ENCODE assay signal across 24 mouse cellular contexts in genomic region chr3:132838656-132839417, GRCm38 (mm10).
"Had no signal": no experiment of that assay in that cellular context is flagged by ENCODE, and none has a peak within 500 bp of the region (broad histone marks: within the 10 kb centered on the region; RNA-seq: fewer than 3 reads in every experiment).

No protein-coding gene starts in this region.

- H3K4me2 ChIP-seq: heart, embryonic 11.5 days; heart, embryonic 12.5 days; heart, embryonic 13.5 days; heart, embryonic 15.5 days; hindbrain, embryonic 12.5 days; hindbrain, embryonic 13.5 days; hindbrain, embryonic 14.5 days; hindbrain, embryonic 15.5 days; intestine, embryonic 15.5 days; kidney, embryonic 15.5 days had no signal

- H3K9ac ChIP-seq: heart, embryonic 12.5 days; heart, embryonic 13.5 days; heart, embryonic 15.5 days; hindbrain, embryonic 12.5 days; hindbrain, embryonic 13.5 days; hindbrain, embryonic 14.5 days; hindbrain, embryonic 15.5 days; intestine, embryonic 15.5 days; kidney, embryonic 15.5 days had no signal

- H3K4me3 ChIP-seq: heart, embryonic 12.5 days; heart, embryonic 13.5 days; heart, embryonic 15.5 days; hindbrain, embryonic 10.5 days; hindbrain, embryonic 12.5 days; hindbrain, embryonic 13.5 days; hindbrain, embryonic 15.5 days; intestine, embryonic 15.5 days; kidney, embryonic 15.5 days; layer of hippocampus, adult 2 months; left cerebral cortex, adult 2 months had no signal

- H3K4me1 ChIP-seq: hindbrain, embryonic 10.5 days; hindbrain, embryonic 12.5 days; hindbrain, embryonic 13.5 days; hindbrain, embryonic 15.5 days; intestine, embryonic 15.5 days; kidney, embryonic 15.5 days had no signal

- DNase-seq: heart, postnatal 14 days; heart, postnatal 36 days; heart, postnatal 4 days; layer of hippocampus, adult 9-11 months; layer of hippocampus, postnatal 36 days had no signal

- H3K27me3 ChIP-seq: heart, embryonic 12.5 days; heart, embryonic 13.5 days; heart, embryonic 15.5 days; hindbrain, embryonic 12.5 days; hindbrain, embryonic 13.5 days; hindbrain, embryonic 15.5 days; intestine, embryonic 15.5 days; kidney, embryonic 15.5 days had no signal

- ATAC-seq: hindbrain, embryonic 16.5 days; hindbrain, postnatal 0 days; inflammation-experienced regulatory T-cells, adult 6 months; intestine, embryonic 15.5 days; intestine, embryonic 16.5 days; intestine, postnatal 0 days had no signal

- H3K27ac ChIP-seq: heart, embryonic 13.5 days; heart, embryonic 15.5 days; hindbrain, embryonic 10.5 days; hindbrain, embryonic 12.5 days; hindbrain, embryonic 13.5 days; hindbrain, embryonic 14.5 days; hindbrain, embryonic 15.5 days; hindbrain, postnatal 0 days; intestine, embryonic 15.5 days; kidney, postnatal 0 days; layer of hippocampus, adult 2 months; left cerebral cortex, adult 2 months had no signal

- H3K9me3 ChIP-seq: heart, embryonic 12.5 days; heart, embryonic 13.5 days; heart, embryonic 15.5 days; hindbrain, embryonic 10.5 days; hindbrain, embryonic 12.5 days; hindbrain, embryonic 13.5 days; hindbrain, embryonic 15.5 days; intestine, embryonic 15.5 days; kidney, embryonic 15.5 days had no signal
